Mouse (Mus musculus) bone marrow, adult 2 months (tissue): ENCODE data around the gene Ube2q2.

Experiments
- CTCF ChIP-seq: fragments of 200-500 bp; IDR thresholded peaks from 2 replicates; pipeline ENCODE4 v1.5.1; 2011; ENCODE audit warnings: low read length, control low read depth; ENCODE audit not compliant: control insufficient read depth, insufficient read depth
- POLR2A ChIP-seq: fragments of 200-500 bp; IDR thresholded peaks from 2 replicates; pipeline ENCODE4 v1.6.1; 2011; ENCODE audit warnings: low read depth, mild to moderate bottlenecking, control low read depth, low read length, borderline replicate concordance; ENCODE audit not compliant: control insufficient read depth

DNA sequence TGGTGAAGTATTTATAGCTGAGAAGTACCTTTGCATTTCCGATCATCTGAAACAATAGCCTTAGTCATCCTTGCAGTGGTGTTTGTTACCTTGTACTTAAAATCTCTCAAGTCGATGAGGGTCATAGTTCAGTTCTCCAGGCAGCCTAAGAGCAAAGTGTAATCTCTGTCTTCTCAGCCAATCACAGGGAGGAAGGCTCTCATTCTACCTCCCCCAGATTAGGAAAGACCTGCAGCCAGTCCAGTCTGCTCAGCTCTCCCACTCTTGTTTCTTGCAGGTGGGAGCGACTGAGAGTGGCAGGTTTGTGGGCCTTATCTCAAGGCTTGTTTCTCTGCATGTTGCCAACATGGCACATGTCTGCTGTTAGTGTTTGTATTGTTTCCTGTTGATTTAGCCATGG lies 66.4 kb downstream of the Ube2q2 start:
- TF ChIP-seq POLR2A (no peak), CTCF (no peak)
